Comparison of ENCODE assay signal across 9 mouse cellular contexts in the genomic region with DNA sequence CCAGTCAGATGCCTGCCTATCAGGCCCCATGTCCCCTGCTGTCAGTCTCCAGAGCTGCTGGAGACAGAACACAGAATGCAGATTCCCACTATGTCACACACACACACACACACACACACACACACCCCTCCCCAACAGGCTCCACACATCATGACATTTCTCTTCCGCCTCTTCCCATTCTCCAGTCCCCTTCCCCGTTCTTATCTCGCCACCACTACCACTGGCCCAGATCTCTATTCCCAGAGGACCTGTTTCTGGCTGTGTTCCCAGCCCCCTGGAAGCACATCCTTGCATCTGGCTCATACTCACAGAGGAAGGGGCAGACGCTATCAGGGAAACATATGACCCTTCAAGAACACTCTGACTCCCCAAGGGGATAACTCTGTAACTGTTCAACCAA. TPM values are rescaled to one million over a fixed set of nuclear protein-coding genes. Genes with fewer than 3 reads are reported as not detected.
DNase-seq lines count a peak whose midpoint lies in the region; ATAC-seq and TF ChIP-seq lines count a peak whose summit lies in the region.
"Had no signal": no experiment of that assay in that cellular context is flagged by ENCODE, and none has a peak within 500 bp of the region (broad histone marks: within the 10 kb centered on the region; RNA-seq: fewer than 3 reads in every experiment).

No protein-coding gene starts in this region.

- no peaks in the 10 kb centered on the region for H3K9me3 ChIP-seq in heart, embryonic 12.5 days (replicated peaks)
- no peaks in the 10 kb centered on the region for H3K9me3 ChIP-seq in kidney, embryonic 14.5 days (ENCODE audit: control insufficient read depth, low read length)

- no peaks in the 10 kb centered on the region for H3K27me3 ChIP-seq in heart, embryonic 12.5 days (replicated peaks)
- no peaks in the 10 kb centered on the region for H3K27me3 ChIP-seq in kidney, embryonic 14.5 days (ENCODE audit: control insufficient read depth, insufficient read depth, low read length)

- no peak overlapping the region for H3K27ac ChIP-seq in layer of hippocampus, adult 2 months
- H3K27ac ChIP-seq in heart, embryonic 12.5 days (ENCODE audit: poor library complexity, severe bottlenecking), result peak overlapping the region; percentile 99
- peak overlapping the region; percentile 95; the same call in 1 of the 2 replicates for H3K27ac ChIP-seq in kidney, embryonic 14.5 days (ENCODE audit: low read depth, low read length)

- no peak for DNase-seq in layer of hippocampus, adult 2 months (ENCODE audit: low spot score in 2 of 2)
- no peak for DNase-seq in layer of hippocampus, postnatal 10 days (ENCODE audit: low spot score in 2 of 2)
- peak; percentile 42 for DNase-seq in lung, postnatal 36 days
- no peak for DNase-seq in retina, embryonic 14.5 days (ENCODE audit: low spot score)
- no peak for DNase-seq in cerebellum, postnatal 4 days (ENCODE audit: low spot score in 2 of 2)
- no peak for DNase-seq in cerebellum, adult 9-10 months

- peak overlapping the region; percentile 91 for H3K4me2 ChIP-seq in heart, embryonic 12.5 days
- H3K4me2 ChIP-seq in kidney, embryonic 14.5 days (replicated peaks; ENCODE audit: low read depth, low read length), result peak overlapping the region; percentile 87

- 6% methylated on average over 4 of the region's 4 CpGs for WGBS in heart, embryonic 12.5 days
- 24% methylated on average over 4 of the region's 4 CpGs for WGBS in kidney, embryonic 14.5 days

- H3K4me3 ChIP-seq in layer of hippocampus, adult 2 months, result peak overlapping the region; percentile 92
- peak overlapping the region; percentile 94 for H3K4me3 ChIP-seq in heart, embryonic 12.5 days
- H3K4me3 ChIP-seq in kidney, embryonic 14.5 days (ENCODE audit: low read length), result peak overlapping the region; percentile 83

- H3K9ac ChIP-seq in heart, embryonic 12.5 days, result peak overlapping the region; percentile 100
- H3K9ac ChIP-seq in kidney, embryonic 14.5 days (ENCODE audit: low read depth, low read length), result peak overlapping the region; percentile 93; the same call in 1 of the 2 replicates

- peak; percentile 79 for ATAC-seq in heart, embryonic 12.5 days (ENCODE audit: insufficient number of reproducible peaks, low FRiP score)
- ATAC-seq in kidney, embryonic 14.5 days (ENCODE audit: low FRiP score, low TSS enrichment), result peak; percentile 3; the same call in 1 of the 2 replicates

- peaks cover 26% of the 10 kb centered on the region for H3K36me3 ChIP-seq in heart, embryonic 12.5 days
- H3K36me3 ChIP-seq in kidney, embryonic 14.5 days (ENCODE audit: control insufficient read depth, insufficient read depth, low read length), result peaks cover 18% of the 10 kb centered on the region

- no peak for TF ChIP-seq CTCF in layer of hippocampus, adult 2 months (conservative IDR thresholded peaks at IDR 0.05)

- peaks cover 48% of the 10 kb centered on the region for H3K4me1 ChIP-seq in heart, embryonic 12.5 days (replicated peaks)
- peaks cover 39% of the 10 kb centered on the region for H3K4me1 ChIP-seq in kidney, embryonic 14.5 days (ENCODE audit: control insufficient read depth, insufficient read depth, low read length)

RNA-seq across cellular contexts. Expression of gene Adcy6, which starts 2.3 kb away (rescaled TPM):
- 10 to 100 TPM; 49.6 to 52.4 TPM for total RNA-seq in layer of hippocampus, adult 2 months (2021)
- total RNA-seq in layer of hippocampus, postnatal 10 days (2021), result 10 to 100 TPM; 41.4 to 44.6 TPM
- polyA plus RNA-seq in heart, embryonic 12.5 days (2016; fragmentation: Nextera tagmentation; extraction: Ambion mirVana), result 46.7 and 46.8 TPM in 2 replicates
- polyA plus RNA-seq in kidney, embryonic 14.5 days (2014; fragmentation: Nextera tagmentation; extraction: Ambion mirVana), result 26.2 and 31.5 TPM in 2 replicates

RNA-seq across cellular contexts. Expression of gene Cacnb3, which starts 23.1 kb away (rescaled TPM):
- total RNA-seq in layer of hippocampus, adult 2 months (2021), result 100 to 1,000 TPM; 207 to 212 TPM
- 100 to 1,000 TPM; 139 to 147 TPM for total RNA-seq in layer of hippocampus, postnatal 10 days (2021)
- 9.5 and 10.3 TPM in 2 replicates for polyA plus RNA-seq in heart, embryonic 12.5 days (2016; fragmentation: Nextera tagmentation; extraction: Ambion mirVana)
- 21.5 and 26.5 TPM in 2 replicates for polyA plus RNA-seq in kidney, embryonic 14.5 days (2014; fragmentation: Nextera tagmentation; extraction: Ambion mirVana)
- total RNA-seq: common myeloid progenitor, adult 5-6 weeks had no signal

RNA-seq across cellular contexts. Expression of gene 4930415O20Rik, which starts 36.8 kb away (rescaled TPM):
- not detected for total RNA-seq in layer of hippocampus, adult 2 months (2021)
- total RNA-seq in layer of hippocampus, postnatal 10 days (2021), result not detected
- polyA plus RNA-seq in heart, embryonic 12.5 days (2016; fragmentation: Nextera tagmentation; extraction: Ambion mirVana), result not detected in 2 replicates
- polyA plus RNA-seq in kidney, embryonic 14.5 days (2014; fragmentation: Nextera tagmentation; extraction: Ambion mirVana), result 0.57 TPM in 1 of 2 replicates, not detected in the other
- total RNA-seq: common myeloid progenitor, adult 5-6 weeks had no signal

RNA-seq across cellular contexts. Expression of gene Ccnt1, which starts 36.8 kb away (rescaled TPM):
- total RNA-seq in layer of hippocampus, adult 2 months (2021), result 10 to 100 TPM; 43.8 to 48.3 TPM
- total RNA-seq in layer of hippocampus, postnatal 10 days (2021), result 10 to 100 TPM; 36.0 to 51.6 TPM
- polyA plus RNA-seq in heart, embryonic 12.5 days (2016; fragmentation: Nextera tagmentation; extraction: Ambion mirVana), result 37.9 and 39.5 TPM in 2 replicates
- 55.4 and 72.9 TPM in 2 replicates for polyA plus RNA-seq in kidney, embryonic 14.5 days (2014; fragmentation: Nextera tagmentation; extraction: Ambion mirVana)

RNA-seq across cellular contexts. Expression of gene Ddx23, which starts 55.1 kb away (rescaled TPM):
- total RNA-seq in layer of hippocampus, adult 2 months (2021), result 10 to 100 TPM; 79.7 to 87.4 TPM
- 10 to 100 TPM; 78.3 to 81.4 TPM for total RNA-seq in layer of hippocampus, postnatal 10 days (2021)
- 15.0 and 16.4 TPM in 2 replicates for polyA plus RNA-seq in heart, embryonic 12.5 days (2016; fragmentation: Nextera tagmentation; extraction: Ambion mirVana)
- 27.3 and 32.2 TPM in 2 replicates for polyA plus RNA-seq in kidney, embryonic 14.5 days (2014; fragmentation: Nextera tagmentation; extraction: Ambion mirVana)
